Mouse (Mus musculus): ENCODE results near the gene Cntnap5c.
"Not testable (repeated sequence)": the region's sequence is repeated elsewhere in the genome, so short reads cannot be mapped to it uniquely, and the experiment has no call there.

Gene Cntnap5c

GRCm38 (mm10) chr17:57768622-57769610 lies at the start of gene Cntnap5c:
Cntnap5c (plus strand) TSS chr17:57769570.
- peak; percentile 26 to 30 for DNase-seq (ENCODE audit: low spot score in 2 of 2)

GRCm38 (mm10) chr17:57742119-57742518 lies 27.3 kb upstream of the Cntnap5c start, which contains the start of gene Gm21834:
Gm21834 (minus strand) TSS chr17:57742219.
- DNase-seq (ENCODE audit: low spot score in 2 of 2): no peak

- no peak for DNase-seq (ENCODE audit: low spot score in 2 of 2)
Measured at GRCm38 (mm10) chr17:57758033-57758432, 11.3 kb upstream of the Cntnap5c start.

GRCm38 (mm10) chr17:57767306-57767705 lies 2.1 kb upstream of the Cntnap5c start:
- DNase-seq (ENCODE audit: low spot score in 2 of 2): no peak

GRCm38 (mm10) chr17:57770904-57771303 lies 1.5 kb downstream of the Cntnap5c start:
- no peak for DNase-seq (ENCODE audit: low spot score in 2 of 2)

- no peak for DNase-seq (ENCODE audit: low spot score in 2 of 2)
Measured at GRCm38 (mm10) chr17:57788161-57788799, 18.9 kb downstream of the Cntnap5c start.

- no peak for DNase-seq (ENCODE audit: low spot score in 2 of 2)
Measured at GRCm38 (mm10) chr17:57795408-57795807, 26.0 kb downstream of the Cntnap5c start.

- DNase-seq (ENCODE audit: low spot score in 2 of 2): no peak
Measured at GRCm38 (mm10) chr17:57796668-57797311, 27.4 kb downstream of the Cntnap5c start.

- no peak for DNase-seq (ENCODE audit: low spot score in 2 of 2)
Measured at GRCm38 (mm10) chr17:57799414-57799985, 30.1 kb downstream of the Cntnap5c start.

GRCm38 (mm10) chr17:57801180-57801579 lies 31.8 kb downstream of the Cntnap5c start:
- no peak for DNase-seq (ENCODE audit: low spot score in 2 of 2)

- DNase-seq (ENCODE audit: low spot score in 2 of 2): no peak
Measured at GRCm38 (mm10) chr17:57837090-57837971, 68.0 kb downstream of the Cntnap5c start.

GRCm38 (mm10) chr17:57855811-57856210 lies 86.4 kb downstream of the Cntnap5c start:
- not testable (repeated sequence) for DNase-seq (ENCODE audit: low spot score in 2 of 2)

GRCm38 (mm10) chr17:57865996-57866395 lies 96.6 kb downstream of the Cntnap5c start:
- no peak for DNase-seq (ENCODE audit: low spot score in 2 of 2)

GRCm38 (mm10) chr17:57887742-57888389 lies 118.5 kb downstream of the Cntnap5c start:
- no peak for DNase-seq (ENCODE audit: low spot score in 2 of 2)

- DNase-seq (ENCODE audit: low spot score in 2 of 2): no peak
Measured at GRCm38 (mm10) chr17:57911770-57912293, 142.5 kb downstream of the Cntnap5c start.

- no peak for DNase-seq (ENCODE audit: low spot score in 2 of 2)
Measured at GRCm38 (mm10) chr17:57984230-57984629, 214.9 kb downstream of the Cntnap5c start.

GRCm38 (mm10) chr17:57988420-57988819 lies 219.1 kb downstream of the Cntnap5c start:
- DNase-seq (ENCODE audit: low spot score in 2 of 2): no peak

GRCm38 (mm10) chr17:57996461-57996860 lies 227.1 kb downstream of the Cntnap5c start:
- DNase-seq (ENCODE audit: low spot score in 2 of 2): no peak

- no peak for DNase-seq (ENCODE audit: low spot score in 2 of 2)
Measured at GRCm38 (mm10) chr17:57999080-57999479, 229.7 kb downstream of the Cntnap5c start.

- DNase-seq (ENCODE audit: low spot score in 2 of 2): no peak
Measured at GRCm38 (mm10) chr17:58002845-58003244, 233.5 kb downstream of the Cntnap5c start.

Measured in right cerebral cortex, postnatal 36 days (tissue).